Mouse (Mus musculus): ENCODE measurements around the gene Odf3l1. TPM values are rescaled to one million over a fixed set of nuclear protein-coding genes. Genes with fewer than 3 reads are reported as not detected.
A peak's percentile ranks its signal among the peaks of the same experiment; 100 is the strongest.

Gene Odf3l1
- polyA plus RNA-seq, 1 experiment from 2014 or later, result 1.1 TPM

DNA sequence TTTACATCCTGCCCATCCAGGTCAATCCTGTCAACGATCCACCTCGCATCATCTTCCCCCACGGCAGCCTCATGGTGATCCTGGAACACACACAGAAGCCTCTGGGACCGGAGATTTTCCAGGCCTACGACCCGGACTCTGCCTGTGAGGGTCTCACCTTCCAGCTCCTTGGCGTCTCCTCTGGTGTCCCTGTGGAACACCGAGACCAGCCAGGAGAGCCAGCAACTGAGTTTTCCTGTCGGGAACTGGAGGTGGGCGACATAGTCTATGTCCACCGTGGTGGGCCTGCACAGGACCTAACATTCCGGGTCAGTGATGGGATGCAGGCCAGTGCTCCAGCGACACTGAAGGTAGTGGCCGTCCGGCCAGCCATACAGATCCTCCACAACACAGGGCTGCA, 22.1 kb upstream of the Odf3l1 start:
- no peak for ATAC-seq (ENCODE audit: low read depth)
- Histone ChIP-seq H3K4me3 (ENCODE audit: low read length) (no peak overlapping the region), H3K36me3 (ENCODE audit: control insufficient read depth, insufficient read depth, low read length) (peaks cover 5% of the 10 kb centered on the region), H3K27ac (ENCODE audit: low read length) (no peak overlapping the region), H3K4me1 (replicated peaks; ENCODE audit: control insufficient read depth, insufficient read depth, low read length) (peaks cover 18% of the 10 kb centered on the region), H3K9me3 (ENCODE audit: control insufficient read depth, low read length) (no peaks in the 10 kb centered on the region), H3K27me3 (ENCODE audit: control insufficient read depth, insufficient read depth, low read depth, low read length) (no peaks in the 10 kb centered on the region), H3K9ac (ENCODE audit: low read length) (no peak overlapping the region), H3K4me2 (ENCODE audit: low read depth, low read length) (no peak overlapping the region)
- WGBS, result 86% methylated on average over 15 of the region's 15 CpGs

DNA sequence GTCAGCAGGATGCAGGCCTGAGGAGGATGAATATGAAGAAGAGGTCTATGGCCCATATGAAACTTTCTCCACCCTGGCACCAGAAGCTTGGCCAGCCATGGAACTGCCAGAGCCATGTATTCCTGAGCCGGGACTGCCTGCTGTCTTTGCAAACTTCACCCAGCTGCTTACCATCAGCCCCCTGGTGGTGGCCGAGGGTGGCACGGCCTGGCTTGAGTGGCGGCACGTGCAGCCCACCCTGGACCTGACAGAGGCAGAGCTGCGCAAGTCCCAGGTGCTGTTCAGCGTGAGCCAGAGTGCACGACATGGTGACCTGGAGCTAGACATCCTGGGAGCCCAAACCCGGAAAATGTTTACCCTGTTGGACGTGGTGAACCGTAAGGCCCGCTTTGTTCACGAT, 21.6 kb upstream of the Odf3l1 start:
- Histone ChIP-seq H3K9ac (ENCODE audit: low read length) (no peak overlapping the region), H3K9me3 (ENCODE audit: control insufficient read depth, low read length) (no peaks in the 10 kb centered on the region), H3K36me3 (ENCODE audit: control insufficient read depth, insufficient read depth, low read length) (peaks cover 5% of the 10 kb centered on the region), H3K4me3 (ENCODE audit: low read length) (no peak overlapping the region), H3K4me2 (ENCODE audit: low read depth, low read length) (no peak overlapping the region), H3K27ac (ENCODE audit: low read length) (no peak overlapping the region), H3K4me1 (replicated peaks; ENCODE audit: control insufficient read depth, insufficient read depth, low read length) (peaks cover 22% of the 10 kb centered on the region), H3K27me3 (ENCODE audit: control insufficient read depth, insufficient read depth, low read depth, low read length) (no peaks in the 10 kb centered on the region)
- 44% methylated on average over 13 of the region's 13 CpGs for WGBS
- no peak for ATAC-seq (ENCODE audit: low read depth)

GRCm38 (mm10) chr9:56884328-56884727, 19.8 kb upstream of the Odf3l1 start:
- H3K27ac ChIP-seq (ENCODE audit: low read length), result no peak overlapping the region
- peaks cover 5% of the 10 kb centered on the region for H3K36me3 ChIP-seq (ENCODE audit: control insufficient read depth, insufficient read depth, low read length)
- no peaks in the 10 kb centered on the region for H3K27me3 ChIP-seq (ENCODE audit: control insufficient read depth, insufficient read depth, low read depth, low read length)
- no peaks in the 10 kb centered on the region for H3K9me3 ChIP-seq (ENCODE audit: control insufficient read depth, low read length)
- whole genome bisulfite sequencing, result 83% methylated on average over 4 of the region's 4 CpGs
- H3K4me2 ChIP-seq (ENCODE audit: low read depth, low read length), result no peak overlapping the region
- no peak overlapping the region for H3K9ac ChIP-seq (ENCODE audit: low read length)
- H3K4me1 ChIP-seq (replicated peaks; ENCODE audit: control insufficient read depth, insufficient read depth, low read length), result peaks cover 18% of the 10 kb centered on the region
- H3K4me3 ChIP-seq (ENCODE audit: low read length), result no peak overlapping the region
- ATAC-seq (ENCODE audit: low read depth), result no peak

DNA sequence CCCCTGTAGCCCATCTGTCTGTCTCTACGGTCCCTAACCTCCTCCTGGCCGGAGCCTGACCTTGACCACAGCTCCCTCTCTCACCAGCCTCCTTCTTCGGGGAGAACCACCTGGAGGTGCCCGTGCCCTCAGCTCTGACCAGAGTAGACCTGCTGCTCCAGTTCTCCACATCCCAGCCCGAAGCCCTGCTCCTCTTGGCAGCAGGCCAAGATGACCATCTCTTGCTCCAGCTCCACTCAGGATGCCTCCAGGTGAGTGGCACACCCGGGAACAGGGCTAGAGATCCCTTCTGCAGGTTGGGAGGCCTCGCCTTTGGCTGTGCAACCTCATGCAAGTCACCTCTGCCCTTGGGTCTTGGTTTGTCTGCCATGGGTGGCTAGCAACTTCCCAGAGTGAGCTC, 19.0 kb upstream of the Odf3l1 start:
- no peak overlapping the region for H3K9ac ChIP-seq (ENCODE audit: low read length)
- H3K27me3 ChIP-seq (ENCODE audit: control insufficient read depth, insufficient read depth, low read depth, low read length), result no peaks in the 10 kb centered on the region
- H3K27ac ChIP-seq (ENCODE audit: low read length), result no peak overlapping the region
- peaks cover 18% of the 10 kb centered on the region for H3K4me1 ChIP-seq (replicated peaks; ENCODE audit: control insufficient read depth, insufficient read depth, low read length)
- no peak for ATAC-seq (ENCODE audit: low read depth)
- no peak overlapping the region for H3K4me2 ChIP-seq (ENCODE audit: low read depth, low read length)
- H3K9me3 ChIP-seq (ENCODE audit: control insufficient read depth, low read length), result no peaks in the 10 kb centered on the region
- 59% methylated on average over 7 of the region's 7 CpGs for WGBS
- no peak overlapping the region for H3K4me3 ChIP-seq (ENCODE audit: low read length)
- peaks cover 5% of the 10 kb centered on the region for H3K36me3 ChIP-seq (ENCODE audit: control insufficient read depth, insufficient read depth, low read length)

DNA sequence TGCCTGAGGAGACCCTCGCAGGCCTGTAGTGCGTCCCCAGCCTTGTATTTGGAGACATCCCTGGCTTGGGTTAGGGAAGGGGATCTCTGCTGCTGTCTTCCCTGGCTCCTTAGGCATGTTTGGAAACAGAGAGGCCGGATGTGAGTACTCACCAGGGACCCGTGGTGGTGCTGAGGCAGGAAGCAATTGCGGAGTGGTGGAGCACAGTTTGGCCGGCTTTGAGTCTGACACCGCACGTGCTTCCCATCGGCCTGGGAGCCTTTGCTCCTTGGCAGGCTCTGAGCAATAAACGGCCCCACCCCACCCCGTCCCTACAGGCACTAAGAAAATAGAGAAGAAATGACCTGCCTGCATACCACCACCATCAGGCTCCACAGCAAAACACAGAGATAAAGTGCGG, 18.3 kb upstream of the Odf3l1 start:
- Histone ChIP-seq H3K9me3 (ENCODE audit: control insufficient read depth, low read length) (no peaks in the 10 kb centered on the region), H3K27ac (ENCODE audit: low read length) (no peak overlapping the region), H3K27me3 (ENCODE audit: control insufficient read depth, insufficient read depth, low read depth, low read length) (no peaks in the 10 kb centered on the region), H3K4me1 (replicated peaks; ENCODE audit: control insufficient read depth, insufficient read depth, low read length) (peaks cover 18% of the 10 kb centered on the region), H3K36me3 (ENCODE audit: control insufficient read depth, insufficient read depth, low read length) (peaks cover 5% of the 10 kb centered on the region), H3K9ac (ENCODE audit: low read length) (no peak overlapping the region), H3K4me2 (ENCODE audit: low read depth, low read length) (no peak overlapping the region), H3K4me3 (ENCODE audit: low read length) (no peak overlapping the region)
- peak; percentile 22; the same call in 1 of the 2 replicates for ATAC-seq (ENCODE audit: low read depth)
- WGBS, result 44% methylated on average over 12 of the region's 12 CpGs

DNA sequence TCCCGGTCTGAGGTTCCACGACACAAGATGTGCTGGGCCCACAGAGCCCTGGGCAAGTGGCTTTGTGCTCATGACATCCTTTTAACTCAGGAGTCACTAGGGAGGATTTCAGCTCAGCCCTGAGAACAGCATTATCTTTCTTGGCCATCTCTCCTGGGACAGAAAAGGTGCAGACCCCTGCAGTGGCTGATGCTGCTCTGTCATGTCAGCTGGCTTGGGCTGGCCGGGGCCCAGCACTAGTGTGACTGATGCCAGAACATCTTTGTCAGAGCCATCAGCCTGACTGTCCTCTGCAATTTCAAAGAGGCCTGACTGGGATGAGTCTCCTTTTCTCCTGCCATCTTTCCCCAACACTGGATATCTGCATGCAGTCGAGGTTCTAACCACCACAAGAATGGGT, 17.8 kb upstream of the Odf3l1 start:
- no peak for ATAC-seq (ENCODE audit: low read depth)
- 59% methylated on average over 4 of the region's 4 CpGs for WGBS
- Histone ChIP-seq H3K27ac (ENCODE audit: low read length) (peak overlapping the region; percentile 50), H3K27me3 (ENCODE audit: control insufficient read depth, insufficient read depth, low read depth, low read length) (no peaks in the 10 kb centered on the region), H3K36me3 (ENCODE audit: control insufficient read depth, insufficient read depth, low read length) (peaks cover 5% of the 10 kb centered on the region), H3K9ac (ENCODE audit: low read length) (no peak overlapping the region), H3K4me2 (ENCODE audit: low read depth, low read length) (no peak overlapping the region), H3K9me3 (ENCODE audit: control insufficient read depth, low read length) (no peaks in the 10 kb centered on the region), H3K4me1 (replicated peaks; ENCODE audit: control insufficient read depth, insufficient read depth, low read length) (peaks cover 18% of the 10 kb centered on the region), H3K4me3 (ENCODE audit: low read length) (no peak overlapping the region)

GRCm38 (mm10) chr9:56881539-56882082, 17.1 kb upstream of the Odf3l1 start:
- H3K27ac ChIP-seq (ENCODE audit: low read length), result peak overlapping the region; percentile 72
- H3K4me2 ChIP-seq (ENCODE audit: low read depth, low read length), result no peak overlapping the region
- H3K9ac ChIP-seq (ENCODE audit: low read length), result no peak overlapping the region
- peaks cover 23% of the 10 kb centered on the region for H3K4me1 ChIP-seq (replicated peaks; ENCODE audit: control insufficient read depth, insufficient read depth, low read length)
- H3K4me3 ChIP-seq (ENCODE audit: low read length), result no peak overlapping the region
- WGBS, result 31% methylated on average over 3 of the region's 3 CpGs
- no peaks in the 10 kb centered on the region for H3K9me3 ChIP-seq (ENCODE audit: control insufficient read depth, low read length)
- no peaks in the 10 kb centered on the region for H3K27me3 ChIP-seq (ENCODE audit: control insufficient read depth, insufficient read depth, low read depth, low read length)
- ATAC-seq (ENCODE audit: low read depth), result peak; percentile 63
- peaks cover 1% of the 10 kb centered on the region for H3K36me3 ChIP-seq (ENCODE audit: control insufficient read depth, insufficient read depth, low read length)

DNA sequence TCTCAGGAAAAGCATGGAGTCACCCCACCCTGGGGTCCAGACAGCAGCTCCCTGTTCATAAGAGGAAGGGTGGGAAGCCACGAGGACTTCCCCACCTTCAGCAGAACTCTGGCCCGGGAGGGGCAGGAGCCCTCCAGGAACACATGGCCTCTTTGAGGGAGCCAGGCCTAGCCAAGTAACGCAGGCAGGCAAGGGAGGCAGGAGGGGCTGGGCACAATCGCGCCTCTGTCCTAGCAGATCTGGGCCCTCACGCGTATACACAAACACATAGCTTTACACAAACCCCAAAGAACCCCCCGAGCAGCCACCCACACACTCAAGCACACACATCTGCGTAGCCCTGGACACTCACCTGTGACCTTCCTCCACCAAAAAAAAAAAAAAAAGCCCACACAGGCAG, 16.3 kb upstream of the Odf3l1 start:
- Histone ChIP-seq H3K4me1 (replicated peaks; ENCODE audit: control insufficient read depth, insufficient read depth, low read length) (peaks cover 23% of the 10 kb centered on the region), H3K4me2 (ENCODE audit: low read depth, low read length) (peak overlapping the region; percentile 1; the same call in 1 of the 2 replicates), H3K9ac (ENCODE audit: low read length) (peak overlapping the region; percentile 12; the same call in 1 of the 2 replicates), H3K9me3 (ENCODE audit: control insufficient read depth, low read length) (no peaks in the 10 kb centered on the region), H3K27me3 (ENCODE audit: control insufficient read depth, insufficient read depth, low read depth, low read length) (no peaks in the 10 kb centered on the region), H3K4me3 (ENCODE audit: low read length) (no peak overlapping the region), H3K36me3 (ENCODE audit: control insufficient read depth, insufficient read depth, low read length) (no peaks in the 10 kb centered on the region), H3K27ac (ENCODE audit: low read length) (peak overlapping the region; percentile 72)
- ATAC-seq (ENCODE audit: low read depth), result peak; percentile 11; the same call in 1 of the 2 replicates
- WGBS, result 30% methylated on average over 9 of the region's 9 CpGs

- no peak overlapping the region for H3K27ac ChIP-seq (ENCODE audit: low read length)
- no peak overlapping the region for H3K9ac ChIP-seq (ENCODE audit: low read length)
- no peaks in the 10 kb centered on the region for H3K36me3 ChIP-seq (ENCODE audit: control insufficient read depth, insufficient read depth, low read length)
- WGBS, result 74% methylated on average over 5 of the region's 5 CpGs
- no peak for ATAC-seq (ENCODE audit: low read depth)
- no peaks in the 10 kb centered on the region for H3K9me3 ChIP-seq (ENCODE audit: control insufficient read depth, low read length)
- H3K4me3 ChIP-seq (ENCODE audit: low read length), result no peak overlapping the region
- peaks cover 11% of the 10 kb centered on the region for H3K4me1 ChIP-seq (replicated peaks; ENCODE audit: control insufficient read depth, insufficient read depth, low read length)
- no peak overlapping the region for H3K4me2 ChIP-seq (ENCODE audit: low read depth, low read length)
- no peaks in the 10 kb centered on the region for H3K27me3 ChIP-seq (ENCODE audit: control insufficient read depth, insufficient read depth, low read depth, low read length)
These were observed 12.8 kb upstream of the Odf3l1 start for GRCm38 (mm10) chr9:56877284-56877683.

GRCm38 (mm10) chr9:56876784-56877183, 12.3 kb upstream of the Odf3l1 start:
- ATAC-seq (ENCODE audit: low read depth), result peak; percentile 43; the same call in 1 of the 2 replicates
- H3K36me3 ChIP-seq (ENCODE audit: control insufficient read depth, insufficient read depth, low read length), result no peaks in the 10 kb centered on the region
- H3K9ac ChIP-seq (ENCODE audit: low read length), result no peak overlapping the region
- H3K4me3 ChIP-seq (ENCODE audit: low read length), result no peak overlapping the region
- H3K4me1 ChIP-seq (replicated peaks; ENCODE audit: control insufficient read depth, insufficient read depth, low read length), result peaks cover 10% of the 10 kb centered on the region
- H3K27ac ChIP-seq (ENCODE audit: low read length), result no peak overlapping the region
- 47% methylated on average over 9 of the region's 9 CpGs for WGBS
- H3K27me3 ChIP-seq (ENCODE audit: control insufficient read depth, insufficient read depth, low read depth, low read length), result no peaks in the 10 kb centered on the region
- no peaks in the 10 kb centered on the region for H3K9me3 ChIP-seq (ENCODE audit: control insufficient read depth, low read length)
- H3K4me2 ChIP-seq (ENCODE audit: low read depth, low read length), result no peak overlapping the region

Measured in lung, embryonic 16.5 days (tissue).